In the genomic region with DNA sequence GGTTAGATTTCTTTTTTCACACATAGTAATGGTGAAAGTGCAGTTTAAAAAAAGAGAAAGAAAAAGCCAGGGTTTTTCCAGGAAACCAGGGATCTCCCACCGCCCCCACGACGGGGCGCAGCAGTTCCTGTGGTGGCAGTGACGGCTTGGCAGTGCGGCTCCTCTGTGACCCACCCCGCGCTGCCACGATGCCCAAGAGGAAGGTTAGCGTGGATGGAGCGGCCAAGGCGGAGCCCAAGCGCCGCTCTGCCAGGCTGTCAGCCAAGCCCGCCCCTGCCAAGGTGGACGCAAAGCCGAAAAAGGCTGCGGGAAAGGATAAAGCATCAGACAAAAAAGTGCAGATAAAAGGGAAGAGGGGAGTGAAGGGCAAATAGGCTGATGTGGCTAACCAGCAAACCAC, we compare ENCODE assay signal across 8 mouse cellular contexts. TPM values are rescaled to one million over a fixed set of nuclear protein-coding genes. Genes with fewer than 3 reads are reported as not detected.
DNase-seq lines count a peak whose midpoint lies in the region; ATAC-seq and TF ChIP-seq lines count a peak whose summit lies in the region.

No protein-coding gene starts in this region.

- H3K36me3 ChIP-seq in hindbrain, embryonic 10.5 days: no peaks in the 10 kb centered on the region
- H3K36me3 ChIP-seq in limb, embryonic 14.5 days (ENCODE audit: control insufficient read depth, insufficient read depth, low read length): no peaks in the 10 kb centered on the region
- no peaks in the 10 kb centered on the region for H3K36me3 ChIP-seq in stomach, embryonic 16.5 days (ENCODE audit: control insufficient read depth, insufficient read depth, low read length)

- peak overlapping the region; percentile 61 for H3K4me2 ChIP-seq in limb, embryonic 14.5 days (replicated peaks; ENCODE audit: low read depth, low read length, severe bottlenecking)
- peak overlapping the region; percentile 60 for H3K4me2 ChIP-seq in stomach, embryonic 16.5 days (ENCODE audit: low read depth, low read length)

- 2% methylated on average over 18 of the region's 18 CpGs for WGBS in hindbrain, embryonic 10.5 days
- WGBS in limb, embryonic 14.5 days: 2% methylated on average over 18 of the region's 18 CpGs
- WGBS in stomach, embryonic 16.5 days: 4% methylated on average over 18 of the region's 18 CpGs

- H3K9me3 ChIP-seq in hindbrain, embryonic 10.5 days: no peaks in the 10 kb centered on the region
- no peaks in the 10 kb centered on the region for H3K9me3 ChIP-seq in limb, embryonic 14.5 days (ENCODE audit: control insufficient read depth, low read length)
- no peaks in the 10 kb centered on the region for H3K9me3 ChIP-seq in stomach, embryonic 16.5 days (replicated peaks; ENCODE audit: control insufficient read depth, low read length)

- ATAC-seq in limb, embryonic 14.5 days (ENCODE audit: low FRiP score, low read depth): no peak
- ATAC-seq in stomach, embryonic 16.5 days (ENCODE audit: insufficient read depth, low FRiP score): no peak

- peak; percentile 54 to 63 for DNase-seq in cerebellum, postnatal 14 days
- no peak for DNase-seq in cerebellum, adult 18-20 months
- DNase-seq in ovary, postnatal 36 days (ENCODE audit: low spot score): peak; percentile 40
- DNase-seq in ovary, adult 18-20 months (ENCODE audit: low spot score): no peak
- DNase-seq in hindbrain, embryonic 10.5 days (ENCODE audit: low spot score): peak; percentile 25
- DNase-seq in limb, embryonic 14.5 days (ENCODE audit: low spot score): no peak
- DNase-seq in layer of hippocampus, adult 11-12 months (ENCODE audit: low spot score): no peak

- H3K27me3 ChIP-seq in hindbrain, embryonic 10.5 days (ENCODE audit: insufficient read depth, poor library complexity, severe bottlenecking): no peaks in the 10 kb centered on the region
- peaks cover 2% of the 10 kb centered on the region; the same call in 1 of the 2 replicates for H3K27me3 ChIP-seq in limb, embryonic 14.5 days (ENCODE audit: control insufficient read depth, insufficient read depth, low read length)
- no peaks in the 10 kb centered on the region for H3K27me3 ChIP-seq in stomach, embryonic 16.5 days (ENCODE audit: control insufficient read depth, insufficient read depth, low read length)

- peaks cover 35% of the 10 kb centered on the region for H3K4me1 ChIP-seq in hindbrain, embryonic 10.5 days (replicated peaks)
- H3K4me1 ChIP-seq in limb, embryonic 14.5 days (ENCODE audit: control insufficient read depth, insufficient read depth, low read length): no peaks in the 10 kb centered on the region
- H3K4me1 ChIP-seq in stomach, embryonic 16.5 days (ENCODE audit: control insufficient read depth, insufficient read depth, low read length): peaks cover 3% of the 10 kb centered on the region

- TF ChIP-seq POLR2A in limb, embryonic 14.5 days (IDR thresholded peaks at IDR 0.05; ENCODE audit: borderline replicate concordance, extremely low read depth, insufficient read depth, insufficient read length): no peak

- H3K9ac ChIP-seq in limb, embryonic 14.5 days (ENCODE audit: low read depth, low read length, severe bottlenecking): peak overlapping the region; percentile 38
- H3K9ac ChIP-seq in stomach, embryonic 16.5 days (ENCODE audit: low read length): peak overlapping the region; percentile 60

- H3K27ac ChIP-seq in hindbrain, embryonic 10.5 days: peak overlapping the region; percentile 84
- H3K27ac ChIP-seq in limb, embryonic 14.5 days (replicated peaks; ENCODE audit: low read depth, low read length): no peak overlapping the region
- no peak overlapping the region for H3K27ac ChIP-seq in stomach, embryonic 16.5 days (ENCODE audit: low read length)

- peak overlapping the region; percentile 50 for H3K4me3 ChIP-seq in hindbrain, embryonic 10.5 days
- H3K4me3 ChIP-seq in limb, embryonic 14.5 days (replicated peaks; ENCODE audit: low read length): peak overlapping the region; percentile 33
- peak overlapping the region; percentile 36 for H3K4me3 ChIP-seq in stomach, embryonic 16.5 days (replicated peaks; ENCODE audit: low read length)

RNA-seq across cellular contexts. Expression of gene Plch1, which starts 6.0 kb away (rescaled TPM):
- polyA plus RNA-seq in hindbrain, embryonic 10.5 days (2016; fragmentation: Nextera tagmentation; extraction: Ambion mirVana): 28.4 and 32.4 TPM in 2 replicates
- polyA plus RNA-seq in limb, embryonic 14.5 days (2012; rRNA removed): 1.1 and 1.6 TPM in 2 replicates
- 1.4 and 2.0 TPM in 2 replicates for polyA plus RNA-seq in limb, embryonic 14.5 days (2014; fragmentation: Nextera tagmentation; extraction: Ambion mirVana)
- 7.4 and 7.6 TPM in 2 replicates for polyA plus RNA-seq in stomach, embryonic 16.5 days (2015; fragmentation: Nextera tagmentation; extraction: Ambion mirVana)

RNA-seq across cellular contexts. Expression of gene E130311K13Rik, which starts 24.0 kb away (rescaled TPM):
- polyA plus RNA-seq in hindbrain, embryonic 10.5 days (2016; fragmentation: Nextera tagmentation; extraction: Ambion mirVana): 2.8 and 3.2 TPM in 2 replicates
- polyA plus RNA-seq in limb, embryonic 14.5 days (2012; rRNA removed): 4.0 and 6.2 TPM in 2 replicates
- polyA plus RNA-seq in limb, embryonic 14.5 days (2014; fragmentation: Nextera tagmentation; extraction: Ambion mirVana): 7.0 and 8.9 TPM in 2 replicates
- polyA plus RNA-seq in stomach, embryonic 16.5 days (2015; fragmentation: Nextera tagmentation; extraction: Ambion mirVana): 6.1 and 6.4 TPM in 2 replicates

RNA-seq across cellular contexts. Expression of gene Slc33a1, which starts 59.3 kb away (rescaled TPM):
- 9.5 and 11.2 TPM in 2 replicates for polyA plus RNA-seq in hindbrain, embryonic 10.5 days (2016; fragmentation: Nextera tagmentation; extraction: Ambion mirVana)
- 12.4 and 14.7 TPM in 2 replicates for polyA plus RNA-seq in limb, embryonic 14.5 days (2012; rRNA removed)
- 14.7 and 16.2 TPM in 2 replicates for polyA plus RNA-seq in limb, embryonic 14.5 days (2014; fragmentation: Nextera tagmentation; extraction: Ambion mirVana)
- 24.2 and 24.3 TPM in 2 replicates for polyA plus RNA-seq in stomach, embryonic 16.5 days (2015; fragmentation: Nextera tagmentation; extraction: Ambion mirVana)

Comparison
In these comparisons a context has a peak if more than half of its experiments do, and no peak if none do; other contexts are left out.
1. DNase-seq: peak in cerebellum, postnatal 14 days (2 of 2), ovary, postnatal 36 days (single experiment) and hindbrain, embryonic 10.5 days (single experiment); none in cerebellum, adult 18-20 months (0 of 2), ovary, adult 18-20 months (single experiment), limb, embryonic 14.5 days (single experiment) and layer of hippocampus, adult 11-12 months (single experiment).
2. Peak in every context shown above with its lines, with median percentiles within 50 percentile points of each other: H3K4me3 ChIP-seq.